Mouse (Mus musculus) bone marrow macrophage, adult 2 months (primary cell): ENCODE data around the gene Bsnd.

Source experiments
- CTCF ChIP-seq: IDR thresholded peaks from 2 replicates; pipeline ENCODE4 v1.5.1; 2012; ENCODE audit warnings: low read depth, mild to moderate bottlenecking, low read length, moderate library complexity
- POLR2A ChIP-seq: IDR thresholded peaks from 2 replicates; pipeline ENCODE4 v1.6.1; 2012; ENCODE audit warnings: mild to moderate bottlenecking, low read depth, low read length, borderline replicate concordance

DNA sequence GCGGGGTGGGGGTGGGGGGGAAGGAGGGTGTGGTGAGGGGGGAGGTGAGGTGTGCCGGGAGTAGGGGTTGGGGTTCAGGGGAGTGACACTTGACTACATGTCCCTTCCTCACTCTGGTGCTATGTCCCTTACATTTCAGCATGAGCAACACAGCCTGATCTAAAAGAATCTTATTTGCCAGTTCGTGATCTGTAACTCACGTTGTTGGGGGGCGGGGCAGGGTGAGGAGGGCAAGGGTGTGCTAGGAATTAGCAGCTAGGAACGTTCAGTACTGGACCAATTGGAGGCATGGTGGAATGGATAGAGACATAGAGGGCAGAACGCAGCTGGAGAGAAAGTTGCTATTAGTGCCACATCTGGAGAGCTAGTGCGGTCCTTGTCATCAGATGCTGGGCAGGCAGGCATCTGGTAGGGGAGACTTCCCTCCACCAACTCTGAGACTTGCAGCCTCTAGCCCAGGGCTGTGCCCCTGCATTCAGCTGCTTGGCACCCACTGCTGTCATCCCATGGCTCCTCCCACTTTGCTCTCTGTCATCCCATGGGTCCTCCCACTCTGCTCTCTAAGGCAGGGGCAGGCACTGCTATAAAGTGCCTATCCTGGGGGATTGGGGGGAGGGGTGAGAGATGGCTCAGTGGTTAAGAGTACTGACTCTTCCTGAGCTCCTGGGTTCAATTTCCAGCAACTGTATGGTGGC, 5.8 kb upstream of the Bsnd start:
- no peak for TF ChIP-seq CTCF
- no peak for TF ChIP-seq POLR2A
